Mouse (Mus musculus) brain, adult 2 months (tissue): ENCODE results near the gene Nedd4.

Experiments used
- DNase-seq: peaks from one replicate; pipeline ENCODE4 v3.0.0; 2011; ENCODE audit warnings: low read depth, low spot score

Gene Nedd4

GRCm38 (mm10) chr9:72678771-72679170 is 16.6 kb downstream of the Nedd4 start:
- no peak for DNase-seq

- DNase-seq = no peak
These were observed 19.6 kb downstream of the Nedd4 start for GRCm38 (mm10) chr9:72681652-72682228.

- no peak for DNase-seq
These were observed 21.1 kb downstream of the Nedd4 start for GRCm38 (mm10) chr9:72683268-72683667.

GRCm38 (mm10) chr9:72685231-72685630 is 23.1 kb downstream of the Nedd4 start:
- DNase-seq = no peak

- DNase-seq = no peak
These were observed 24.4 kb downstream of the Nedd4 start for GRCm38 (mm10) chr9:72686506-72686905.

- peak; percentile 63 for DNase-seq
These were observed 27.4 kb downstream of the Nedd4 start for GRCm38 (mm10) chr9:72689522-72689921.

GRCm38 (mm10) chr9:72690811-72691210 is 28.7 kb downstream of the Nedd4 start:
- no peak for DNase-seq

GRCm38 (mm10) chr9:72691942-72692341 is 29.8 kb downstream of the Nedd4 start:
- DNase-seq = no peak

GRCm38 (mm10) chr9:72693081-72693696 is 31.0 kb downstream of the Nedd4 start:
- peak; percentile 76 for DNase-seq

GRCm38 (mm10) chr9:72693861-72694260 is 31.7 kb downstream of the Nedd4 start:
- no peak for DNase-seq

- no peak for DNase-seq
These were observed 34.4 kb downstream of the Nedd4 start for GRCm38 (mm10) chr9:72696508-72696907.

- DNase-seq = no peak
These were observed 35.6 kb downstream of the Nedd4 start for GRCm38 (mm10) chr9:72697779-72698178.

GRCm38 (mm10) chr9:72699702-72700101 is 37.6 kb downstream of the Nedd4 start:
- DNase-seq = peak; percentile 39

- DNase-seq = no peak
These were observed 39.3 kb downstream of the Nedd4 start for GRCm38 (mm10) chr9:72701441-72701840.

- peak; percentile 80 for DNase-seq
These were observed 39.9 kb downstream of the Nedd4 start for GRCm38 (mm10) chr9:72702075-72702474.

GRCm38 (mm10) chr9:72703142-72703541 is 41.0 kb downstream of the Nedd4 start:
- DNase-seq = no peak

GRCm38 (mm10) chr9:72703754-72704153 is 41.6 kb downstream of the Nedd4 start:
- DNase-seq = no peak

- DNase-seq = no peak
These were observed 43.1 kb downstream of the Nedd4 start for GRCm38 (mm10) chr9:72705270-72705669.

GRCm38 (mm10) chr9:72707999-72708398 is 45.9 kb downstream of the Nedd4 start:
- DNase-seq = no peak

- no peak for DNase-seq
These were observed 46.5 kb downstream of the Nedd4 start for GRCm38 (mm10) chr9:72708690-72709089.

- DNase-seq = no peak
These were observed 47.9 kb downstream of the Nedd4 start for GRCm38 (mm10) chr9:72710060-72710459.

- peak; percentile 57 for DNase-seq
These were observed 52.8 kb downstream of the Nedd4 start for GRCm38 (mm10) chr9:72714945-72715344.

GRCm38 (mm10) chr9:72716200-72716599 is 54.1 kb downstream of the Nedd4 start:
- DNase-seq = no peak

- DNase-seq = no peak
These were observed 57.0 kb downstream of the Nedd4 start for GRCm38 (mm10) chr9:72719143-72719542.
